Mouse (Mus musculus) mouse embryonic stem cell (cell line): ENCODE results near the gene Tmem125.

Source experiments
- in situ Hi-C, 2 experiments: fragments of 300-500 bp; cut with MboI; formaldehyde crosslinking; loops; 1 replicate in 1 of 2; 3 replicates in 1 of 2; pipeline ENCODE4 v1.14.3; 2019 to 2020; ENCODE audit warnings: low sequenced_read_pairs in 2 of 2, low pct_unique_long_range_greater_than_20kb in 1 of 2, mixed read lengths in 1 of 2; ENCODE audit not compliant: unreplicated experiment in 1 of 2

The Tmem125 gene

GRCm38 (mm10) chr4:118505551-118505950 lies 38.3 kb downstream of the Tmem125 start:
- in situ Hi-C loops: no loop called here

GRCm38 (mm10) chr4:118500792-118501191 lies 43.1 kb downstream of the Tmem125 start:
- in situ Hi-C loops: no loop called here

- in situ Hi-C loops: no loop called here
These were observed 43.6 kb downstream of the Tmem125 start for GRCm38 (mm10) chr4:118500171-118500724.
